Mouse (Mus musculus) CH12.LX (cell line): ENCODE results near the gene Phf3.

Experiments
- CHD2 ChIP-seq: IDR thresholded peaks from 2 replicates; pipeline ENCODE4 v1.6.1; 2011; ENCODE audit warnings: low read length, improper control_type of control experiment
- CTCF ChIP-seq, 2 experiments: IDR thresholded peaks in 1 of 2; conservative IDR thresholded peaks in 1 of 2; 2 replicates each; pipeline ENCODE4 v1.5.1; 2011 to 2012; ENCODE audit warnings: low read depth in 2 of 2, low read length in 2 of 2, improper control_type of control experiment in 1 of 2, inconsistent platforms in 1 of 2, mild to moderate bottlenecking in 1 of 2, moderate library complexity in 1 of 2
- HCFC1 ChIP-seq: IDR thresholded peaks from 2 replicates; pipeline ENCODE4 v1.6.1; 2012; ENCODE audit warnings: low read depth, mild to moderate bottlenecking, inconsistent platforms, low read length, improper control_type of control experiment
- IRF4 ChIP-seq: IDR thresholded peaks from 2 replicates; pipeline ENCODE4 v1.6.1; 2014; ENCODE audit warnings: low read depth, mild to moderate bottlenecking, inconsistent platforms, low read length, improper control_type of control experiment
- MAFK ChIP-seq: IDR thresholded peaks from 2 replicates; pipeline ENCODE4 v1.6.1; 2011; ENCODE audit warnings: low read length, improper control_type of control experiment; ENCODE audit not compliant: insufficient replicate concordance
- MAZ ChIP-seq: IDR thresholded peaks from 2 replicates; pipeline ENCODE4 v1.6.1; 2012; ENCODE audit warnings: low read depth, mild to moderate bottlenecking, inconsistent platforms, low read length, improper control_type of control experiment, moderate library complexity
- POLR2A ChIP-seq: IDR thresholded peaks from 2 replicates; pipeline ENCODE4 v1.6.1; 2011; ENCODE audit warnings: low read depth, mild to moderate bottlenecking, improper control_type of control experiment, low read length
- TBP ChIP-seq: conservative IDR thresholded peaks from 2 replicates; pipeline ENCODE4 v1.6.1; 2011; ENCODE audit warnings: low read depth, low read length, improper control_type of control experiment
- UBTF ChIP-seq: IDR thresholded peaks from 2 replicates; pipeline ENCODE4 v1.6.1; 2012; ENCODE audit warnings: low read depth, mild to moderate bottlenecking, inconsistent platforms, low read length, improper control_type of control experiment, moderate library complexity
- USF1 ChIP-seq: IDR thresholded peaks from 2 replicates; pipeline ENCODE4 v1.6.1; 2014; ENCODE audit warnings: low read depth, mild to moderate bottlenecking, inconsistent platforms, low read length, improper control_type of control experiment
- ZKSCAN1 ChIP-seq: IDR thresholded peaks from 2 replicates; pipeline ENCODE4 v1.6.1; 2012; ENCODE audit warnings: low read depth, inconsistent platforms, low read length, improper control_type of control experiment, borderline replicate concordance
- ZNF384 ChIP-seq: IDR thresholded peaks from 2 replicates; pipeline ENCODE4 v1.6.1; 2012; ENCODE audit warnings: low read depth, low read length, improper control_type of control experiment, inconsistent platforms

GRCm38 (mm10) chr1:30805688-30806285 lies 67.9 kb downstream of the Phf3 start:
- TF ChIP-seq CTCF (conservative IDR thresholded peaks at IDR 0.05 in 1 of 2, IDR thresholded peaks at IDR 0.05 in 1 of 2; ENCODE audit: low read depth in 2 of 2, low read length in 2 of 2) (no peak), ZKSCAN1 (no peak), CHD2 (no peak), POLR2A (no peak), USF1 (no peak), MAZ (no peak), HCFC1 (no peak), TBP (no peak), UBTF (no peak), IRF4 (no peak), ZNF384 (no peak), MAFK (no peak)
